Mouse (Mus musculus) heart, embryonic 10.5 days (tissue): ENCODE measurements around the gene C1ql4. TPM values are rescaled to one million over a fixed set of nuclear protein-coding genes. Genes with fewer than 3 reads are reported as not detected.

Experiments used
- DNase-seq: peaks from one replicate; pipeline ENCODE4 v3.0.0-alpha.2; 2017; ENCODE audit warnings: low spot score
- H3K27ac ChIP-seq: fragments of 300-500 bp; sonication (generic); 2 replicates; pipeline ENCODE4 v1.5.1; 2016; ENCODE audit warnings: mild to moderate bottlenecking
- H3K27me3 ChIP-seq: fragments of 300-500 bp; sonication (generic); 2 replicates; pipeline ENCODE4 v1.6.1; 2016; ENCODE audit warnings: mild to moderate bottlenecking; ENCODE audit not compliant: poor library complexity, insufficient read depth, severe bottlenecking
- H3K36me3 ChIP-seq: fragments of 300-500 bp; sonication (generic); 2 replicates; pipeline ENCODE4 v1.6.1; 2016; ENCODE audit warnings: mild to moderate bottlenecking, moderate library complexity
- H3K4me1 ChIP-seq: fragments of 300-500 bp; sonication (generic); 2 replicates; pipeline ENCODE4 v1.6.1; 2016; ENCODE audit warnings: mild to moderate bottlenecking
- H3K4me3 ChIP-seq: fragments of 300-500 bp; sonication (generic); 2 replicates; pipeline ENCODE4 v1.5.1; 2016; ENCODE audit warnings: mild to moderate bottlenecking, moderate library complexity
- H3K9me3 ChIP-seq: fragments of 300-500 bp; sonication (generic); 2 replicates; pipeline ENCODE4 v1.6.1; 2016; ENCODE audit warnings: mild to moderate bottlenecking, moderate library complexity
- WGBS: fragments of 180-500 bp; shearing (Covaris S2); methylation state at CpG from one replicate; pipeline ENCODE4 v1.1.7; 2016; 5-methylcytosine and 5-hydroxymethylcytosine counted together
- polyA plus RNA-seq: library from polyadenylated mRNA; unstranded; fragments of >200 nt; fragmentation: Nextera tagmentation; extraction: Ambion mirVana; gene quantifications from 2 replicates; pipeline ENCODE4 v1.2.1, GENCODE M21; 2016

C1ql4 gene
- polyA plus RNA-seq, 1 experiment from 2014 or later, result 0.20 TPM

DNA sequence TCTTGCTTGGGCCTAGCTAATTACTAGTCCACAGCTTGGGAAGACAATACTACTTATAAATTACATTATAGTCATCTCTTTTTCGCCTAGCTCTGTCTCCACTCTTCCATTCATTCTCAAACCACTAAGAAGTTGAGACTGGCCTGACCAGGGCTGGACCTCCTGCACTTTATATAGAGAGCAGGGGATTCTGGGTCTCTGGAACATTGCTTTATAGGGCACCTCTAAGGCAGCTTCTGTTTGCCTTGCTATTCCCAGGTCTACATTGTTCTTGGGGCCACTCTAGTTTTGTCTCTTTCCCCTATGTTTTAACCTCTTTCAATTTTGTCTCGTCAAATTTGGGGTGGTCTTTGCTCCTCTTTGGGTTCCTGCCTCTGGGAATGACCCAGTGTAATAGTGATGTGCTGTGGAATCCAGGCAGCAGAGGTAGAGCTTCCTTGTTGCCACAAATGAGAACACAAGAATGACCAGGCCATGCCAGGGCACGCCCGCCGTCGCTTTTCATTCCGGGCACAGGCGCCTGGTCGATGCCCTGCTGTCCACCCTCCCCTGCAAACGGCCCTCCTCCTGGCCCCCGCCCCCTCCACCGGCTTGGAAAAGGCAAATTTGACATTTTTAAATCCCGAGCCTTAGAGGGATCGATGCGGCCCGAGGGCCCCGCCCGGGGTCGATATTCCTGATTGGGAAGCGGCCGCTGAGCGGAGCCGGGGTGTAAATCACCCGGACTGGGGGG is 8.6 kb upstream of the C1ql4 start:
- H3K36me3 ChIP-seq, result no peaks in the 10 kb centered on the region
- no peaks in the 10 kb centered on the region for H3K9me3 ChIP-seq
- no peak overlapping the region for H3K27ac ChIP-seq
- DNase-seq, result no peak
- WGBS, result 3% methylated on average over 24 of the region's 24 CpGs
- H3K27me3 ChIP-seq, result peaks cover 84% of the 10 kb centered on the region
- H3K4me3 ChIP-seq, result peak overlapping the region; percentile 61
- peaks cover 56% of the 10 kb centered on the region for H3K4me1 ChIP-seq

DNA sequence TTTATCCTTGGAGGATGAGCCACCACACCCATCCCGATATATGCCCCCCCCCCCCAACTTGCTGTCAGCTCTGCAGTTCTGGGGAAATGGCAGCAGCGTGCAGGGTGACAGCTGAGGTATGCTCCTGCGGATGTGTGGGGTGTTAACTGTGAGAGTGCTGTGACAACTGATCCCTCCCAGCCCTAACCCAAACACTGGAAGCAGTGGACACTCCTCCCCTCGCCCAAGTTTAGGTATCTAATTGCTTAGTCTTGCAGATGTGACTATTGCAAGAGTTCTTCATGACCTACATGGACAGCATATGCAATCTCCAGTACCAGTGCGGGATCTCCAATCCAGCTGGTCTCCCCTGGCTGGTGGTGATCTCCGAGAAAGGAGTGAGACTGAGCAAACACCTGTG is 7.7 kb upstream of the C1ql4 start:
- Histone ChIP-seq H3K27me3 (peaks cover 93% of the 10 kb centered on the region), H3K4me3 (0 out of 2 replicates have a peak overlapping the region, but pooled peaks have one; percentile 3), H3K27ac (no peak overlapping the region), H3K4me1 (peaks cover 56% of the 10 kb centered on the region), H3K9me3 (no peaks in the 10 kb centered on the region), H3K36me3 (no peaks in the 10 kb centered on the region)
- no peak for DNase-seq
- WGBS, result 8% methylated on average over 6 of the region's 6 CpGs

DNA sequence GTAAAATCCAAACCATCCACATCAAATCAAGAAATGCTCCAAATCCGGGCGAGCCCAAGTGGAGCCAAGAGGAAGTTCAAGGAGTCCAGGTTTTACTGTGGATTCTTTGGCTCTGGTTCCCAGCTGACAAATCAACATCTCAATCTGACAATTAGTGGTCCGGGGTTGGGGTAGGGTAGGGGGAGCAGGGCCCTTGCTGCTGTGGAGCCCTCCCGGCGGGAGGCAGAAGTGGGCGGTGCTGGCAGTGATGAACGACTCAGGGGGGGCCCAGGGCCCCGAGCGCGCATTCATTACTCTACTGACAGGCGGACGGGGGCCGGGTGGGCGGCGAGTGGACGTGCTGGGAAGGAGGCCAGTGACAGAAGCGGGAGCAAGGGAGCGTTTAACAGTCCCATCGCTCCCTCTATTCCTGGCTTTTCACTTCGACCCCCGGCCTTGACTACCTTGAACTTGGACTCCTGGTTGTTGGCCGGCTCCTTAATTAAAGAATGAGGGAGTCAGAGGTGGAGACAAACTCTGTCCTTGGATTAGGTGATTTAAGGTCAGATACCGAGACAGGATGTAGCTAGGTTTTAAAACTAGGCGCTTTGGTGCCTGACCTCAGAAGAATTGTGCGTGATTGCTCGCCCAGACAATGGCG is 7.1 kb upstream of the C1ql4 start:
- Histone ChIP-seq H3K27ac (no peak overlapping the region), H3K36me3 (no peaks in the 10 kb centered on the region), H3K4me3 (0 out of 2 replicates have a peak overlapping the region, but pooled peaks have one; percentile 3), H3K9me3 (no peaks in the 10 kb centered on the region), H3K4me1 (peaks cover 56% of the 10 kb centered on the region), H3K27me3 (peaks cover 98% of the 10 kb centered on the region)
- DNase-seq, result no peak
- WGBS, result 2% methylated on average over 27 of the region's 27 CpGs

DNA sequence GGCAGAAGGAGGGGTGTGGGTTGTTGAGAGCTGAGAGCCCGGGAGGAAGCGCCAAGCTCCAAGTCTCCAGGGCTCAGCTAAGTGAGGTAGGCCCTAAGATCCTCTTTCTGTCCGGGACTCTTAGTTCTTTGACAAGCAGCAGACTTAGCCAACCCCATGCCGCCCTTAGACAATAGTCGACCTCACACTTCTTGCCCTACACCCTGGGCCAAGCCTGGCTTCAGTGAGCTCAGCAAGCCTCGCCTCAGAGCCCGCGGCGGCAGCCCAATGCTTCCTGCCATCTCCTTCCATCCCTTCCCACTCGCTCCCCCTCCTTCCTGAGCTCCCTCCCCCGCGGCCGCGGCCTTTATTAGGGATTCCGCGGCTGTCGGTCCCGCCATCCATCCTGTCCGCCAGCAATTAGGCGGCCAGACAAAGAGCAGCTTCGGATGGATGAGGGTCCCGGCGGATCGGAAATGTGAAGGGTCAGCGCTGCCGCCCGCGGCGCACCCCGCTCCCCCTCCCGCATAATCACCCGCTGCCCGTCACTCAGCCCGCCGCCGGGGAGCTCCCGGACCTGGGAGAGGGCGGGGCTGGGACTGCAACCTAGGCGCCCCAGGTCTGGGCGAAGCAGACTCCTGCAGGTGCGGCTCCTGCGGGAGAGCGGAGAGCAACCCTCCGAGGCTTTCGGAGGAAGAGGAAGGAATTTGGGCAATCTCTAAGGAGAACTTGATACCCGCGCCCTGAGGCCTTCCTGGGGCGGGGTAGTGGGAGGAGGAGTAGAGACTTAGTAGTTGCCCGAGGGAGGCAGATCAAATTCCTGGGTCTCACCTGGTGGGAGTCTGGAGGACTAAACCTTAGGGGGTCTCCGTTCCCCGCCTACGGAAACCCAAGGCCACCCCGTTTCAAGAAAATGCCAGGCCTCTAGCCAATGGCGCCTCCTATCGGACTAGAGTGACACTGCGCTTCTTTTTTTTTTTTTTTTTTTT is 6.0 kb upstream of the C1ql4 start:
- DNase-seq, result no peak
- H3K4me1 ChIP-seq, result peaks cover 55% of the 10 kb centered on the region
- no peaks in the 10 kb centered on the region for H3K36me3 ChIP-seq
- WGBS, result 1% methylated on average over 56 of the region's 56 CpGs
- no peaks in the 10 kb centered on the region for H3K9me3 ChIP-seq
- peaks cover 98% of the 10 kb centered on the region for H3K27me3 ChIP-seq
- H3K27ac ChIP-seq, result peak overlapping the region; percentile 79
- peak overlapping the region; percentile 61 for H3K4me3 ChIP-seq

DNA sequence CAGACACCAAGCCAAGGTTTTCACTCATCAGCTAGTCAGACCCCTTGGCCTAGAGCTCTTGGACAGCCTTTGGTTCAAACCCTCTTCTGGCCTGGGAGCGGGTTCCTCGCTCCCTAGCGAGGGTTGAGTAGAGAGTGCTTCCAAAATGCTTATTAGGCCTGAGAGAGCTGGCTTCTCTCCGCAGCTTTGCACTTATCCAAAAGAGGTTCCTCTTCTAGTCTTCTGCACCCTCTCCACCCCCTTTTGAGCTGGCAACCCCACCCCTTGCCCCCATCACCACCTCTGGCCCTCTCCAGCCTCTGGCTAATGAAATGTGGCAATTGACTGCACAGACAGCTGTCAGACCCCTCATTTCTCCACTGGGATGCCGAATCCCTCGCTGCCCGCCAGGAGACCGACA is 5.3 kb upstream of the C1ql4 start, which contains the start of gene Dnajc22:
TSS of gene Dnajc22 (plus strand) at position 301 of the 400 bp plus-strand sequence.
- no peaks in the 10 kb centered on the region for H3K36me3 ChIP-seq
- H3K4me1 ChIP-seq, result peaks cover 55% of the 10 kb centered on the region
- H3K27ac ChIP-seq, result peak within 1 kb of the TSS; percentile 79
- H3K9me3 ChIP-seq, result no peaks in the 10 kb centered on the region
- H3K4me3 ChIP-seq, result peak within 1 kb of the TSS; percentile 61
- no peak for DNase-seq
- 15% methylated on average over 8 of the region's 8 CpGs for WGBS
- peaks cover 98% of the 10 kb centered on the region for H3K27me3 ChIP-seq

DNA sequence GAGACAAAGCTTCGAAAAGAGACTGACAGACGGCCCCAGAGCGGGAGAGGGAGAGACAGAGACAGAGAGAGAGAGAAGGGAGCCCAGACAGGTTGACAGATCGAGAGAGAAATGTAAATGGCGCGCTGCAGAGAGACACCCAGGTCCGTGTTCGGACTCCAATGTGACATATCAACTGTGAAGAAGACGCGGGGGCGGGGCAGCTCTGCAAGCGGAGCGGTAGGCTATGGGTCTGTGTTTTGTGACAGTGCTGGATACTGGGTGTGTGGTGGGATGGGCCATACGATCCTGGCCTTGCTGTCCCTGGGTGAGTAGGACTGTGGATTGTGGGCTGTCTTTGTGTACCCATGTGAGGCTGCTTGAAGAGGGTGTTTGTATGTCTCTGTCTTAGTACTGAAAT is 1.5 kb upstream of the C1ql4 start:
- Histone ChIP-seq H3K27ac (no peak overlapping the region), H3K4me1 (peaks cover 44% of the 10 kb centered on the region), H3K4me3 (peak overlapping the region; percentile 49), H3K27me3 (peaks cover 100% of the 10 kb centered on the region), H3K36me3 (no peaks in the 10 kb centered on the region), H3K9me3 (no peaks in the 10 kb centered on the region)
- WGBS, result 8% methylated on average over 14 of the region's 14 CpGs
- no peak for DNase-seq

DNA sequence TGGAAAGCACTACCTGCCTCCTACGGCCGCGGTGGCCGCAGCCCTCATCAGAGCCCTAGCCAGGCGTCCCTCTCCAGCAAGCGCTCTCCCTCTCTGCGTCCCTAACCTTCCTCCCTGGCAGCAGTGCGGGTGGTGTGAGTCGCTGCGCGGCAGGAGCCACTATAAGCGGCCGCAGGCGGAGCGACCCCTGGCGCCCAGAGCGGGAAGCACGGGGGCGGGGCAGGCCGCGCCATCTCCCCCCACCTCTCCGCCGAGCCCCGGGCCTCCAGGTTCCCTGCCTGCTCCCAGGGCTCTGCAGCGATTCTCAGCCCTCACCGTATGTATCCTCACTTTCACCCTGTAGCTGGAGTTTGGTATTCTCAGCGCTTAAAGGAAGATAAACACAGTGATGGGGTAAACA is 675 bp upstream of the C1ql4 start:
- Histone ChIP-seq H3K4me1 (peaks cover 44% of the 10 kb centered on the region), H3K4me3 (peak overlapping the region; percentile 49), H3K27me3 (peaks cover 100% of the 10 kb centered on the region), H3K27ac (peak overlapping the region; percentile 53; the same call in 1 of the 2 replicates), H3K36me3 (peaks cover 6% of the 10 kb centered on the region), H3K9me3 (no peaks in the 10 kb centered on the region)
- under 1% methylated on average over 27 of the region's 27 CpGs for WGBS
- no peak for DNase-seq

DNA sequence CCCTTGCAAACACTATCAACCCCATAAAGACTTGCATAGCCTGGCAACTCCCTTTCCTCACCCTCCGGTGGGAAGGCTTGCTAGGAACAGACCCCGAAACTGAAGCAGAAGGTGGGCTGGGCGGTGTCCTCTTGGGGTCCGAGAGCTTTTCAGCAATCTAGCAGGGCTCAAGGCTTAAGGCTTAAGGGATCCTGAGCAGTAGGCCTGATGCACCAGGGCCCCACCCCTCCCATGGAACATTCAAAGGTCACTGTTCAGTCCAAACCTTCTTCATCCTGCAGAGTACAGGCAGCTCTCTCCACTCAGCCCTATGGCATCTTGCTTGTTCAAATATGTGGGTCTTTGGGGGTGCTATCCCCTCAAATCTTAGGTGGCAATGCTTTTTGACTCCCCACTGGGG is 1.6 kb downstream of the C1ql4 start:
- WGBS, result 62% methylated on average over 4 of the region's 4 CpGs
- H3K4me1 ChIP-seq, result peaks cover 37% of the 10 kb centered on the region
- H3K27me3 ChIP-seq, result peaks cover 83% of the 10 kb centered on the region
- no peak overlapping the region for H3K4me3 ChIP-seq
- peaks cover 29% of the 10 kb centered on the region for H3K36me3 ChIP-seq
- DNase-seq, result no peak
- H3K27ac ChIP-seq, result no peak overlapping the region
- H3K9me3 ChIP-seq, result no peaks in the 10 kb centered on the region

DNA sequence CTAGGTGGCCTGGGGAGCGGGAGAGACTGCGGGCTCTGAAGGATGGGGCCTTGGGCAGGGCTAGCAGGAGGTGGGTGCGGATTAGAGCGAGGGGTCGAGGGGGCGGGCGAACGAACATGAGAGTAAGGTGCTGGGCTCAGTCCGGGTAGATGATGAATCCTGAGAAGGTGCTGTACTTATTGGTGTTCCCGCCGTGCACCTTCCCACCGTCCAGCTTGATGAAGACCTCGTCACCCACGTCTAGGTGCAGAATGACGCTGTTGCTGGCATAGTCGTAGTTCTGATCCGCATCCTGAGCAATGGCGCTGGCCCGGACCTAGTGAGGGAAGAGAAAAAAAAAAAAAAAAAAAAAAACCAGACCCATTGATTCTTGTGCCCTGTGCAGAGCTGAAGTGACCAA is 3.0 kb downstream of the C1ql4 start:
- H3K4me1 ChIP-seq, result peaks cover 37% of the 10 kb centered on the region
- DNase-seq, result no peak
- 6% methylated on average over 19 of the region's 19 CpGs for whole genome bisulfite sequencing
- H3K9me3 ChIP-seq, result no peaks in the 10 kb centered on the region
- H3K4me3 ChIP-seq, result peak overlapping the region; percentile 45
- no peak overlapping the region for H3K27ac ChIP-seq
- peaks cover 69% of the 10 kb centered on the region for H3K27me3 ChIP-seq
- peaks cover 42% of the 10 kb centered on the region for H3K36me3 ChIP-seq

DNA sequence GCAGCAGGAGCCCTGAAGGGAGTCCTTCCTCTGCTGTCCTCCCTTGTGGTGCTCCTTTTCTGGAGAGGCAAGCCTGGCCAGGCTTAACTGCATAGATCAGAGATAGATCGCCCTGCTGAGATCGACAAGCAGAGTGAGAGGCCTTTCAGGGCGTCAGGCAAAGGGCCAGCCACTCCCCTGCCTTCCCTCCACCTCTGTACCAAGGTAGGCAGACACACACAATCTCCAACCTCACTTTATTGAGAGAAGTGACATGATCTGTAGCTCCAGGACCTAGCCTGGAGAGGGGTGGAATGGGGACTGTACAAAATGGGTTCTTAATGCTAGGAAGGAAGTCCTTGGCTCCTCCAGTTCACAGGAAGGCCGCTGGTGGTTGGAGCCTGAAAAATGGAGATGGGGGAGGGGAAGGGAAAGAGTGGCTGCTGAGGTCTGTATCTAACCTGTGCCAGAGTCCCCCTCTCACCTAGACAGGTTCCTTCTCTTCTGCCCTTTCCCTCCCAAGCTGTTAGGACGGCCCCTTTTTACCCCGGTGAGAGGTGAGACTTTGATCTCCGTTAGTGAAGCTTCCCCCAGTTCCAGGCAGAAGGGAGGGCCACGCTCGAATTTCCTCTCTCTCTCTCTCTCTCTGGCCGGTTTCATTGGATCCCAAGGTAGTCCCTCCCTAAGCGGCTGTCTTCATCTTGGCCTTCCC is 3.6 kb downstream of the C1ql4 start:
- Histone ChIP-seq H3K27me3 (peaks cover 63% of the 10 kb centered on the region), H3K9me3 (no peaks in the 10 kb centered on the region), H3K36me3 (peaks cover 45% of the 10 kb centered on the region), H3K27ac (no peak overlapping the region), H3K4me3 (peak overlapping the region; percentile 45), H3K4me1 (peaks cover 34% of the 10 kb centered on the region)
- 4% methylated on average over 11 of the region's 11 CpGs for WGBS
- DNase-seq, result no peak

DNA sequence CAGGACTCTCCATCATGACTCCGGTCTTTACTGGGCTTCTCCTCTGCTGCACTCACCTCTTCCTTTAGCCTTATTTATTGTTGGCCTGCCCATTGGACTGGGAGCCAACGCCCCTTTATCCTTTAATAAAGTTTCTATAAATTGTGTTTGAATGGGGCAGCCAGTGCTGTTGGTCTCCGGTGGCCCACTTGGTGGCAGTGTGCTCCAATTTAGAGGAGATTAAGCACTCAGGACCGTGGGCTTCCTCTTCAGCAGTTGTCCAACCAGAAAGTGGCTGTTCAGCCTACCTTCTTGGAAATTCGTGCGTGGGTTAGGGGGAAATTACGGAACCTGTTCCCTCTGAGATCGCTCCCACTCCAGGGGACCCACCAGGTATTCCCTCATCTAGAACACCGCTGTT is 4.4 kb downstream of the C1ql4 start:
- no peak for DNase-seq
- WGBS, result 71% methylated on average over 9 of the region's 9 CpGs
- H3K4me3 ChIP-seq, result no peak overlapping the region
- H3K27ac ChIP-seq, result no peak overlapping the region
- H3K36me3 ChIP-seq, result peaks cover 53% of the 10 kb centered on the region
- no peaks in the 10 kb centered on the region for H3K9me3 ChIP-seq
- H3K27me3 ChIP-seq, result peaks cover 56% of the 10 kb centered on the region
- H3K4me1 ChIP-seq, result peaks cover 34% of the 10 kb centered on the region

DNA sequence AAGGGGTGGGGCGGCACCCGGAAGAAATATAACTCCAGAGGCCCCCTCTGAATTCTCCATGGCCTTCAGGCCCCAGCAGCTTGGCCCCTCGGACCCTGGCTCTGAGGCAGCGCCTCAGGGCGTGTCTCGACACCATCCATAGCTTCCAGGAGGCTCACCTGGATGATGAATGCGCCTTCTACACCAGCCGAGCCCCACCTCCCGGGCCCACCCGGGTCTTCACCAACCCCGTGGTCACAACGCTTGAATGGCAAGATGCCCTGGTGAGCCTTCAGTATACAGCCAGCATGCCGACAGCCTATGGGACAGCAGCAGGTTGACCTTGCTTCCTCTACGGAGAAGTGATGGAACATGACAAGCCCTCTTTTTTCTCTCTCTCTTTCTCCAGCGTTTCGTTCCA is 4.8 kb downstream of the C1ql4 start:
- no peak overlapping the region for H3K27ac ChIP-seq
- peaks cover 56% of the 10 kb centered on the region for H3K36me3 ChIP-seq
- H3K4me1 ChIP-seq, result peaks cover 34% of the 10 kb centered on the region
- H3K27me3 ChIP-seq, result peaks cover 52% of the 10 kb centered on the region
- no peaks in the 10 kb centered on the region for H3K9me3 ChIP-seq
- no peak for DNase-seq
- WGBS, result 86% methylated on average over 16 of the region's 16 CpGs
- H3K4me3 ChIP-seq, result no peak overlapping the region
